Mouse (Mus musculus): ENCODE results near the gene Tbcc. TPM values are rescaled to one million over a fixed set of nuclear protein-coding genes. Genes with fewer than 3 reads are reported as not detected.
A peak's percentile ranks its signal among the peaks of the same experiment; 100 is the strongest.

Gene Tbcc
- total and polyA plus RNA-seq, 2 experiments from 2014 or later, result 37.8 to 43.7 TPM

- H3K4me3 ChIP-seq (ENCODE audit: low read depth, low read length), result peak overlapping the region; percentile 86
- 29% methylated on average over 9 of the region's 9 CpGs for WGBS
- no peak for DNase-seq (ENCODE audit: low spot score)
- H3K9ac ChIP-seq (replicated peaks; ENCODE audit: low read depth, low read length), result peak overlapping the region; percentile 99
- peak overlapping the region; percentile 99 for H3K27ac ChIP-seq (ENCODE audit: low read depth)
- no peaks in the 10 kb centered on the region for H3K9me3 ChIP-seq (replicated peaks; ENCODE audit: control insufficient read depth, low read length)
- no peaks in the 10 kb centered on the region for H3K27me3 ChIP-seq (ENCODE audit: control insufficient read depth, insufficient read depth, low read length)
- peak overlapping the region; percentile 80 for H3K4me2 ChIP-seq (ENCODE audit: low read depth, low read length)
- no peak for ATAC-seq (ENCODE audit: insufficient read depth, low read depth)
- no peaks in the 10 kb centered on the region for H3K36me3 ChIP-seq (replicated peaks; ENCODE audit: control insufficient read depth, insufficient read depth, low read length)
- TF ChIP-seq CTCF (IDR thresholded peaks at IDR 0.05; ENCODE audit: low read depth) (no peak), EP300 (IDR thresholded peaks at IDR 0.05; ENCODE audit: low read depth) (no peak)
- H3K4me1 ChIP-seq (ENCODE audit: control insufficient read depth, insufficient read depth), result peaks cover 11% of the 10 kb centered on the region
Measured at GRCm38 (mm10) chr17:46858749-46859444, 31.6 kb upstream of the Tbcc start.

- TF ChIP-seq EP300 (IDR thresholded peaks at IDR 0.05; ENCODE audit: low read depth) (no peak), CTCF (IDR thresholded peaks at IDR 0.05; ENCODE audit: low read depth) (no peak)
- Histone ChIP-seq H3K36me3 (replicated peaks; ENCODE audit: control insufficient read depth, insufficient read depth, low read length) (no peaks in the 10 kb centered on the region), H3K4me2 (ENCODE audit: low read depth, low read length) (no peak overlapping the region), H3K27me3 (ENCODE audit: control insufficient read depth, insufficient read depth, low read length) (no peaks in the 10 kb centered on the region), H3K9ac (replicated peaks; ENCODE audit: low read depth, low read length) (no peak overlapping the region), H3K4me1 (ENCODE audit: control insufficient read depth, insufficient read depth) (no peaks in the 10 kb centered on the region), H3K4me3 (ENCODE audit: low read depth, low read length) (no peak overlapping the region), H3K9me3 (replicated peaks; ENCODE audit: control insufficient read depth, low read length) (no peaks in the 10 kb centered on the region), H3K27ac (ENCODE audit: low read depth) (no peak overlapping the region)
- 92% methylated on average over 4 of the region's 4 CpGs for WGBS
- no peak for ATAC-seq (ENCODE audit: insufficient read depth, low read depth)
- DNase-seq (ENCODE audit: low spot score), result no peak
Measured at GRCm38 (mm10) chr17:46860120-46860519, 30.4 kb upstream of the Tbcc start.

- H3K9ac ChIP-seq (replicated peaks; ENCODE audit: low read depth, low read length), result no peak overlapping the region
- no peak for TF ChIP-seq EP300 (IDR thresholded peaks at IDR 0.05; ENCODE audit: low read depth)
- TF ChIP-seq CTCF (IDR thresholded peaks at IDR 0.05; ENCODE audit: low read depth), result no peak
- no peaks in the 10 kb centered on the region for H3K36me3 ChIP-seq (replicated peaks; ENCODE audit: control insufficient read depth, insufficient read depth, low read length)
- no peak overlapping the region for H3K4me3 ChIP-seq (ENCODE audit: low read depth, low read length)
- no peak overlapping the region for H3K27ac ChIP-seq (ENCODE audit: low read depth)
- H3K4me1 ChIP-seq (ENCODE audit: control insufficient read depth, insufficient read depth), result no peaks in the 10 kb centered on the region
- H3K4me2 ChIP-seq (ENCODE audit: low read depth, low read length), result no peak overlapping the region
- no peaks in the 10 kb centered on the region for H3K27me3 ChIP-seq (ENCODE audit: control insufficient read depth, insufficient read depth, low read length)
- no peak for ATAC-seq (ENCODE audit: insufficient read depth, low read depth)
- WGBS, result 63% methylated on average over 7 of the region's 7 CpGs
- H3K9me3 ChIP-seq (replicated peaks; ENCODE audit: control insufficient read depth, low read length), result no peaks in the 10 kb centered on the region
- DNase-seq (ENCODE audit: low spot score), result no peak
Measured at GRCm38 (mm10) chr17:46864566-46865195, 25.8 kb upstream of the Tbcc start.

GRCm38 (mm10) chr17:46866836-46867235 is 23.6 kb upstream of the Tbcc start:
- Histone ChIP-seq H3K4me1 (ENCODE audit: control insufficient read depth, insufficient read depth) (no peaks in the 10 kb centered on the region), H3K27me3 (ENCODE audit: control insufficient read depth, insufficient read depth, low read length) (no peaks in the 10 kb centered on the region), H3K9me3 (replicated peaks; ENCODE audit: control insufficient read depth, low read length) (no peaks in the 10 kb centered on the region), H3K4me3 (ENCODE audit: low read depth, low read length) (no peak overlapping the region), H3K36me3 (replicated peaks; ENCODE audit: control insufficient read depth, insufficient read depth, low read length) (no peaks in the 10 kb centered on the region), H3K27ac (ENCODE audit: low read depth) (no peak overlapping the region), H3K9ac (replicated peaks; ENCODE audit: low read depth, low read length) (no peak overlapping the region), H3K4me2 (ENCODE audit: low read depth, low read length) (no peak overlapping the region)
- ATAC-seq (ENCODE audit: insufficient read depth, low read depth) (no peak), DNase-seq (ENCODE audit: low spot score) (no peak)
- WGBS, result 78% methylated on average over 12 of the region's 12 CpGs
- TF ChIP-seq EP300 (IDR thresholded peaks at IDR 0.05; ENCODE audit: low read depth) (no peak), CTCF (IDR thresholded peaks at IDR 0.05; ENCODE audit: low read depth) (no peak)

- no peak for TF ChIP-seq CTCF (IDR thresholded peaks at IDR 0.05; ENCODE audit: low read depth)
- TF ChIP-seq EP300 (IDR thresholded peaks at IDR 0.05; ENCODE audit: low read depth), result no peak
- H3K4me1 ChIP-seq (ENCODE audit: control insufficient read depth, insufficient read depth), result peaks cover 12% of the 10 kb centered on the region; the same call in 1 of the 2 replicates
- DNase-seq (ENCODE audit: low spot score) (no peak), ATAC-seq (ENCODE audit: insufficient read depth, low read depth) (no peak)
- no peak overlapping the region for H3K4me3 ChIP-seq (ENCODE audit: low read depth, low read length)
- H3K9me3 ChIP-seq (replicated peaks; ENCODE audit: control insufficient read depth, low read length), result no peaks in the 10 kb centered on the region
- H3K27ac ChIP-seq (ENCODE audit: low read depth), result no peak overlapping the region
- 85% methylated on average over 5 of the region's 5 CpGs for WGBS
- H3K27me3 ChIP-seq (ENCODE audit: control insufficient read depth, insufficient read depth, low read length), result no peaks in the 10 kb centered on the region
- no peaks in the 10 kb centered on the region for H3K36me3 ChIP-seq (replicated peaks; ENCODE audit: control insufficient read depth, insufficient read depth, low read length)
- H3K4me2 ChIP-seq (ENCODE audit: low read depth, low read length), result no peak overlapping the region
- no peak overlapping the region for H3K9ac ChIP-seq (replicated peaks; ENCODE audit: low read depth, low read length)
Measured at GRCm38 (mm10) chr17:46870204-46870798, 20.2 kb upstream of the Tbcc start.

Measured in heart, postnatal 0 days (tissue).